14 mouse cellular contexts compared by ENCODE assay signal in the genomic region with DNA sequence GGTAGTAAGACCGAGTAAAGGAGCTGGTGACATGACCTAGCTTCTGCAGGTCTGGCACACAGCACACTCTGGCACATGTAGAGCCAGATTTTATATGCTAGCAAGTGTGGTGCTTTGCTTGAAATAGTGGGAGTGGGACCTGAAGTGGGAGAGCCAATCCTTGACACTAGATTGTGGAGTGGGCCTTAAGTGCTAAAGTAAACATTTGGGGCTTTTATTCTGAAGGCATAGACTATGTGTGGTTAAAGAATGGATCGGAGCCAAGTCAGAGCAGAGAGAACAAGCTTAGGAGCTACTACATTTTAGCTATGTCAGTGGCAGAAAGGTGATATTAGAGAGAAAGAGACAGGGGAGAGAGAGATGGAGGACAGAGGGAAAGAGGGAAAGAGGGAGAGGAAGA.
"Had no signal": no experiment of that assay in that cellular context is flagged by ENCODE, and none has a peak within 500 bp of the region (broad histone marks: within the 10 kb centered on the region; RNA-seq: fewer than 3 reads in every experiment).

No protein-coding gene starts in this region.

- ATAC-seq: liver, postnatal 0 days had no signal

- H3K4me3 ChIP-seq: layer of hippocampus, adult 2 months; limb, embryonic 12.5 days; liver, embryonic 13.5 days; midbrain, embryonic 10.5 days; myocyte; neural tube, embryonic 15.5 days had no signal

- H3K9ac ChIP-seq: limb, embryonic 12.5 days; liver, embryonic 13.5 days; liver, postnatal 0 days; neural tube, embryonic 15.5 days had no signal

- H3K9me3 ChIP-seq: limb, embryonic 12.5 days; liver, embryonic 13.5 days; midbrain, embryonic 10.5 days; neural tube, embryonic 15.5 days had no signal

- H3K27me3 ChIP-seq: liver, embryonic 13.5 days; neural tube, embryonic 15.5 days had no signal

- DNase-seq: kidney, adult 11 months; kidney, postnatal 10 days; kidney, postnatal 4 days; liver; liver, embryonic 13.5 days; liver, postnatal 0 days; midbrain, embryonic 14.5 days; right cerebral cortex, adult 18-20 months; right cerebral cortex, postnatal 25 days had no signal

- H3K27ac ChIP-seq: layer of hippocampus, adult 2 months; limb, embryonic 12.5 days; liver, embryonic 13.5 days; midbrain, embryonic 10.5 days; neural tube, embryonic 15.5 days had no signal

- H3K36me3 ChIP-seq: limb, embryonic 12.5 days; liver, embryonic 13.5 days; midbrain, embryonic 10.5 days; neural tube, embryonic 15.5 days had no signal

- H3K4me2 ChIP-seq: limb, embryonic 12.5 days; liver, embryonic 13.5 days; neural tube, embryonic 15.5 days had no signal

- H3K4me1 ChIP-seq: limb, embryonic 12.5 days; liver, embryonic 13.5 days; midbrain, embryonic 10.5 days; neural tube, embryonic 15.5 days had no signal
